Mouse (Mus musculus): ENCODE results near the gene Dock7.

Dock7 gene

DNA sequence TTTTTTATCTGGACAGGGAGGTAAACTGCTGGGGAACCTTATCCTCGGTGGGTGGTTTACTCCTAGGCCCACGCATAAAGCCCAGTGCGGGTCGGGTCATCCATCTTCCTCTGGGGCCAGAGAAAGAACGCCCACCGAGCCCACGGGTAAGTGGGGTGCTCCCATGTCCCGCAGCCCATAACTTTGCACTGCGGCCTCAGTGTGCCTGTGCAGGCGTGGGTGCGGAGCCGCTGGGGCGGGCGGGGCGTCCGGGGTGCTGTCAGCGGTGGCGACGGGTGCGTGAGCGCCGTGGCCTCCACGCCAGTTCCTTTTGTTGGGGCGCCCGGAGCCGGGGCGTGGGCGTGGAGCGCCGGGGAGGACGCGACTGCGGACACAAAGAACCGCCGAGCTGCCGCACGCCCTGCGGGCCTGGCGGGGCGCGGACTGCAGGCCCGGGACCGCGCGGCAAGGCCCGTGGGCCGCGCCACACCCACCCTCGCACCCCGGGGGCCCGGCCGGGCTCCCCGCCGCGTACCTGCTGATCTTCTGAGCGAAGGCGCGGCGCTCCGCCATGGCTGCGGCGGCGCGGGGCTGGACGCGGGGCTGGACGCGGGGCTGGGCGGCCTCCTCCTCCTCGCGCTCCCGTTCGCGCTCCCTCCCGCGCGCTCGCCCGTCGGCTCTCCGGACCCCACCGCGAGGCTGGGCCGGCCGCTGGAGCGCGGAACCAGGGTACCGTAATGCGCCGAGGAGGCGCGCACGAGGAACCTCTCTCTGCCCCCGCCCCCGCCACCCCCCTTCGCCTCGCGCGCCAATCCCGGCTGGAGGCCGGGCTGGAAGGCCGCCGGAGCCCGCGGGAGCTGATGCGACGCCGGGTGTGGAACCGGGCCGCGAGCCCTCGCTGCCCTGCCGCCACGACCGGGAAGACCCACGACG lies at the start of gene Dock7:
TSS of gene Dock7 (minus strand) at position 705 of the 912 bp plus-strand sequence.
- DNase-seq = peak; percentile 88 to 94

DNA sequence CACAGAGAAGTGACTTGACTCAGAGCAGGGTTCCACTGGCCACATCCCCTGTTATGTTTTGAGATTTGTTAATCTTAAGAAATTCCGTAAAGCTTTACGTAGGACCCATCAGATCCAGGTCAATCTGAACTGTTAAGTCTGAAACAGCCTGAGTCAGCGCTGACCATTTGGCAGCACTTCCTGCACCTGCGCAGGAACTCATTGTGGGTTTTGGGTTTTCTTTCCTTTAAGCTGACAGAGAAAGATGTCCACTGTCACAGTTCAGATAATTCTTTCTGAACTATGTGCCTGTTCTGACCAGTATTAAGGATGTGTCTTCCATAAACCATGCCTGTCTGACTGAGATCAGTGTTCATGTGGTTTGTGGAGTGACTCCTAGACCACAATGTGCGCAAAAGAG lies 48.2 kb upstream of the Dock7 start:
- DNase-seq = no peak

DNA sequence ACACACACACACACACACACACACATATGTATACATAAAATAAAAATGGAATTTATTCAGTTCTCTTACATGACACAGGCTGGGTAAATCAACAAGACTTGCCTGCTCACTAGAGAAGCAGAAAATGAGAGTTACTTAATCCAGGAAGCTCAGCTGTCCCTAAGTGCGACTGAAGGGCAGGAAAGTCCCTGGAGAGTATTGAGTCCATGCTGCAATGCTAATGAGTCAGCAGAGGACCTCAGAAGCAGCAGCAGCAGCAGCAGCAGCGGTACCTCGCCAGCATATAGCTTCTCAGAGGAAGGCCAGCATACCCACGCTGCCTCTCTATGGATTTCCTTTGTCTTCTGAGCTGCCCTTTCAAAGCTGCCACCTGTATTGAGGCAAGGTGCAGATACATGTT lies 42.8 kb upstream of the Dock7 start:
- DNase-seq = no peak

GRCm38 (mm10) chr4:99163001-99163400 lies 42.3 kb upstream of the Dock7 start:
- DNase-seq = no peak

GRCm38 (mm10) chr4:99161457-99161971 lies 40.8 kb upstream of the Dock7 start:
- DNase-seq = no peak

DNA sequence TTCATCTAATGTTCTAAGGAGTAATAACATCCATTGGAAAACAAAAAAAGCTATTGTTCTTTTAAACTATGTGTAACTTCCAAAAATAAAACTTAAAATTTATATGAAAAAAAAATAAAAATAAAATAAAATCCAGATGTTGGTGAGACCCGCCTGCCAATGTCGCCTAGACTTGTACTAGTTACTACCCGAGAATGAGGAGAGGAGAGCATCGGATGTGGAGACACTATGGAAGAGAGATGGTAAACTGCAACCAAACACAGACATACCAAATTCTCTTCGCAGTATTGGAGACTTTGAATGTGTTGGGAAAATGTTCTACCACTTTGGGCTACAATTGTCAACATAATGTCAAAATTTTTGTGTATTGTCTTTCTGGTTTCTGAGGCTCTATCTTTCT lies 40.2 kb upstream of the Dock7 start:
- no peak for DNase-seq

DNA sequence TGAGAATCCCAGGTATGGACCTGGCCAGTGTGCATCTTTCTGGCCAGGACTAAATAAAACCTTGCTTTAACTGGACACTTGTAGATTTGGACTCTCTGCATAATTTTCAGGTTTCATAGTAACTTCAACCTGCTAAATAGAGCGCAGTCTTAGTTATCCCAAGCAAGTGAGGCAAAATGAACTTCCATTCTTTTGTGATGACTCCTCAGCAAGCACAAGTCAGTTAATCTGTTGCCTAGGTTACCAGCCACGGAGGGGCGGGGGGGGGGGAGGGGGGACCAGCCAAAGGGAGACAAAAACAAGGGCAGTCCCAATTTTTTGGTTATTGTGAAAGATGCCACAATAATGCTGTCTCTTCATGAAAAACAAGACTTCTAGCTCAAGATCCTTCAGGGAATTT lies 39.7 kb upstream of the Dock7 start:
- no peak for DNase-seq

GRCm38 (mm10) chr4:99158495-99158894 lies 37.8 kb upstream of the Dock7 start:
- no peak for DNase-seq

DNA sequence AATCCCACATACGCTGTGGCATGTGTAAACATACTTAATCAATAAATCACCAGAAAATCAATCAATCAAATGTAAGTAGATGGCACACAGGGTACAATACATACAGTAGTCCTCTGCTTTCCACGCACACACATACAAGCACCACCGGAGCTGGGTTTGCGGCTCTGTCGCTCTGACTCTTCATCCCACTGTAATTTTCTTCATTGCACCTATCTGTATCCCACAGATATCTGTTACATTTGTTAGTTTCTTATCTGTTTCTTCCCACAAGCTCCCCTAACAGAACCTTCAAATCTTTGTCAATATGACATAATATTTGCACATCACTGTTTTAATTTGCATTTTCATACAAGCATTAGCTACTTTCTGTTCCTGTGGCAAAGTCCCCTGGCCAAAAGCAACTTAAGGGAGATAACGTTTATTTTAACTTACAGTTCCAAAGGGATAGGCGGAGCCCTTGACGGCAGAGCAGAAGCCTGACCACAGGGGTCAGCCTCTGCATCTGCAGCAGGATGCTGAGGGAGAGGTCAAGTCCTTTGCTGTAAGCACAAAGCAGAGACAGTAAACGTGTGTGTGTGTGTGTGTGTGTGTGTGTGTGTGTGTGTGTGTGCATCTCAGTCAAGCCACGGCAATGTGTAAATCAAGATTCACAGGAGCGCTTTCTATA lies 36.1 kb upstream of the Dock7 start:
- no peak for DNase-seq

DNA sequence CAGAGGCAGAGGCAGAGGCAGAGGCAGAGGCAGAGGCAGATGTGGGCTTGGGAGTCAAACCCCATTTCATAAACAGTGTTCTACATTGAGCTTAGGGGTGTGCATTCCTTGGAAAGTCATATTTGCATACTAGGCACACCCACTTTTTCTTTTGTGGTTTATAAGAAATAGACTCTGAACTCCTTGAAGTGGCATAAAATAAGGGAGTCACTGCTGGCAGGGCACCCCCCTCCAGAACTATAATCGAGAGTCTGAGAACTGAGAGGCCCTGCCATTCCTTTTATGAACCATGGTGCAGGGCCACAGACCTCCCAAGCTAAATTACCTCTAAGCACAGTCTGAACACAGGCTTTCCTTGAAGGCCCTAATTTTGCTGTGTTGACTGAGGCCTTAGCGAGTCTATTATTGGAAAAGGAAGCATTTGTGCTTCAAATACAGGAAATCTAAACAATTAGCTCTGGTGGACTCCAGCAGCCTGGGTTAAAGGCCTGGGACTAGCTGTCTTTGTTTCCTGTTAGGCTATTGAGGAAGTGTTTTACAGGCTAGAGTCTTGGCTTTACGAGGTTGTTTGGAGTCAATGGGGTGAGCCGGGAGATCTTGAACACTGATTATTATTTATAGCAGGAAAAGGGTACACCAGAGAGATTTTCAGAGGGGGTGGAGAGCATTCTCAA lies 31.3 kb upstream of the Dock7 start:
- no peak for DNase-seq

- no peak for DNase-seq
Observed at GRCm38 (mm10) chr4:99151434-99151833, 30.7 kb upstream of the Dock7 start.

- no peak for DNase-seq
Observed at GRCm38 (mm10) chr4:99143323-99143722, 22.6 kb upstream of the Dock7 start.

GRCm38 (mm10) chr4:99141578-99141977 lies 20.9 kb upstream of the Dock7 start:
- no peak for DNase-seq

DNA sequence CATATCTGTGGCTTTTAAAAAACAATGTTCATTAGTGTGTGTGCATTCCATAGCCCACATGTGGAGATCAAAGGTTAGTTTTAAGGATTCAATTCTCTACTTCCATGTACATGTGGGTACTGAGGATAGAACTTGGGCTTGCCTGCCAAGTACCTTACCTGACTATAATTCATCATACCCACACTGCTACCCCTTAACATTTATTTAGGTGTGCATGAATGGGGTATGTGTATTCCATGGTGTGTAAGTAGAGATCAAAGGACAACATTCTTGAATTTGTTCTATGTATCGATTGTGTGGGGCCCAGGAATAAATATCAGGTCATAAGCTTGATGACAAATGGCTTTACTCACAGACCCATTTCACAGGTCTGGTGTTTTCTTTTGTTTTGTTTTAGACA lies 20.5 kb upstream of the Dock7 start:
- no peak for DNase-seq

DNA sequence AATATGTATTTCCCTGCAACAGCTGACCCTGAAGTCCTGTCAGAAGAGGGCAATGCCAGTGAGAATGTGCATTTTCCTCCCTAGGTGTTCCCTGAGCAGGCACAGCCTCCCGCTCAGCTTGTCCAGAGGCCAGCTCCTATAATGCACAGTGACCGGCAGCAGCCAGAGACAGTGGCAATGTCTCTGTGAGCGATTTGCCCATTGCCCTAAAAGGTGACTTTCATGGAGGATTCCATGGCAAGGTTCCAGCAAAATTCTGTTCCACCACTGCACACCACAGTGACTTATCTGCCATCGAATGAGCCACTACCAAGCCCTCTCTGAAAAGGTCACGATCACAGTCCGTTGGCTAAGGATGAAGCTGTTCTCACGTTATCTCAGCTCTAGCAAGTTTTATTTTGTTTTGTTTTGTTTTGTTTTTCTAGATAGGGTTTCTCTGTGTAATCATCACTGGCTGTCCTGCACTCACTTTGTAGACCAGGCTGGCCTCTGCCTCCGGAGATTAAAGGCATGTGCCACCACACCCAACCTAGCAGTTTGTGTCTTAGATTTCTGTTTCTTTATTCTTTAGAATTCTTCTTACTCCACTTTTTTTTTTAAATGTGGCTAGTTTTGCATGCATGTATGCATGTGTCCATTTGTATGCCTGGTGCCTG lies 17.4 kb upstream of the Dock7 start:
- DNase-seq = no peak

DNA sequence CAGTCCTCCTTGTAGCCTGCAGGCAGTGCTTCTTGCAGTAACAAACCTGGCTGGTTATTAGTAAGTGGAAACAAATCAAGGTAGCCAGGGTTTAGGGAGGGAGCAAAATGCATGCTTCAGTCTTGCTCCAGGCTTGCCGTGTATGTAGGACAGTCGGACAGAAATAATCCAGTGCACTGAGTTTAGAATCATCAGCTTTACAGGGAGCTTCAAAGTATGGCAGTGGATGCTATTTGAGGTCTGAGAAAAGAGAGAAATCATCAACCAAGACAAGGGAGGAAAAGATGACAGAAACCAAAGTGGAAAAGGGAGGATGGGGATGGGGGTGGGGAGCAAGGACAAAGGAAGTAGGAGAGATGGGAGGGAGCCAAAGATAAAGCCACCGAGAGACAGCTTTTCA lies 13.8 kb upstream of the Dock7 start:
- DNase-seq = no peak

DNA sequence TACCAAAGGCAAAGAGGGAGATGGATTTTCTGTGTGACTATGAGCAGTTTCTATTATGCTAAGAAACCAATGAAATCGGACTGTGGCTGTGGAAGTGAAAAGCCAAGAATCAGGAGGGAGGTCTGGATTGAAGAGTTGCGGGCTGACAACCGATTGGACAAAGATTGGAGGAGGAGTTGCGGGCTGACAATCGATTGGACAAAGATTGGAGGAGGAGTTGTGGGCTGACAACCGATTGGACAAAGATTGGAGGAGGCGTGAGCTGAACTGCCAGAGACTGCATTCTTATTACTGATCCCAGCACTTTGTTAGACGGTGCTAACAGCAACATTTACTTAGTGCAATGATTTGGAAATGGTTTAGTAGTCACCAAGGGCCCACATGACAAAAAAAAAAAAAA lies 12.6 kb upstream of the Dock7 start:
- DNase-seq = no peak

DNA sequence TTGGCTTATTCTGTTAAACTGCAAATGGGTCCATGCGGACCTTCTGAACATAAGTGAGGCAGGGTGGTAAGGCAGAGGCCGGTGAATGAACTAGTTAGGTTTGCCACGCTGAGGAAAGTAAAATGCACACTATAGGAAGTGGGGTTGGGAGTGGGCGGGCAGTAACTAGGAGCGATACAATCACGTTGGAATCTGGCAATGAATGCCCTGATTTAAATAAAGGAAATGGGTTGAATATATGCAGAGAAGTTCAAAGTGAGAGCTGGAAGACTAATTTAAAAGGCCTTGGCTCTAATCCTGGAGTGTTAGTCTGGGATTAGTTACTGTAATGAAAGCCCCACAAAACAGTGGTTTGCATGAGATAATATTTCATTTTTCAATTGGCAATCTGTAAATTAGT lies 12.0 kb upstream of the Dock7 start:
- no peak for DNase-seq

DNA sequence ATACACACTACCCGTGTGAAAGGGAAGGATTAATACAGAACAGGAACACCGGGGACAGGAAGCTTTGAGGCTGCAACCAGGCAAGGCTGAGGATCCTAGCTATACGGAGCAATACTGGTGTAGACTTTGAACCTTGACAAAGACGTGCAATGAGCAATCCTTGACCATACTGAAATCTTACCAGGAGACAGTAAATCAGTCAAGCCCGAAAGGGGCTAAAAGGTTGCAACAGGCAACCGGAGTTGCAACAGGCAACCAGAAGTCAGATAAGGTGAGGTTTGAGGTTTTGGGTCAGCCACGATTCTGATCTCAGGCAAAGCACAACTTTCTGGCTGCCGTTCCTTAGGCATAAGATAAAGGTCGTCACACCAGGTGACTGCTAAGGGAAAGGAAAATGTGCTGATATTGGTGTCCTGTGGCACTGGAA lies 10.5 kb upstream of the Dock7 start:
- DNase-seq = no peak

DNA sequence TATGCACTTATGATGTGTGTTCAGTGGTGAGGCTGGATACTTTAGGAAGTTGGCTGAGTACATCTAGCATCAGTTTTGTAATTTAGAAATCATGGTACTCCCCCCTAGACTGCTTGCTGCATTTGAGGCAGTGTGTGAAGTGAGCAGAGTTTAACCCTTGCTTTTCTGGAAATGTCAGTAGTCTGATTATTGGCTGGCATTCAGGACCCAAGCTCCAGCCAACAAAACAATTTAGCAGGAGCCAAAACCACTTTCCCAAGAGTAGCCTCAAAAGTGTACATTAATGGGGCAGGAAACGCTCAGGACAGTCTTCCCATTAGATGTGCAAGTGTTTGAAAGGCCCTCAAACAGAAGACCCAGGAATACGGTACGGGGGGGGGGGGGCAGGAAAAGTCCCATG lies 2.8 kb upstream of the Dock7 start:
- no peak for DNase-seq

GRCm38 (mm10) chr4:99122786-99123185 lies 2.1 kb upstream of the Dock7 start:
- no peak for DNase-seq

- DNase-seq = no peak
Observed at GRCm38 (mm10) chr4:99122047-99122446, 1.3 kb upstream of the Dock7 start.
